Mouse (Mus musculus) heart, embryonic 14.5 days (tissue): Measurements from ENCODE around the gene Prrc2b. TPM values are rescaled to one million over a fixed set of nuclear protein-coding genes. Genes with fewer than 3 reads are reported as not detected.
A peak's percentile ranks its signal among the peaks of the same experiment; 100 is the strongest.

ENCODE experiments used
- ATAC-seq: fragments of 200-750 bp; cut with Nextera tagmentation; 2 replicates; pipeline ENCODE4 v1.8.0; 2017; ENCODE audit warnings: low read depth, moderate TSS enrichment; ENCODE audit not compliant: insufficient number of reproducible peaks, insufficient read depth, low FRiP score
- H3K27ac ChIP-seq, 2 experiments: fragments of 200-500 bp in 1 of 2; fragments of 300-500 bp in 1 of 2; sonication (generic) in 1 of 2; replicated peaks in 1 of 2; 2 replicates each; pipeline ENCODE4 v1.5.1; 2012 to 2014; ENCODE audit warnings: low read depth in 2 of 2, low read length in 2 of 2, control low read depth in 1 of 2, mild to moderate bottlenecking in 1 of 2, mixed read lengths in 1 of 2; ENCODE audit not compliant: control insufficient read depth in 1 of 2, insufficient read depth in 1 of 2
- H3K27me3 ChIP-seq: fragments of 300-500 bp; sonication (generic); 2 replicates; pipeline ENCODE4 v1.6.1; 2014; ENCODE audit warnings: mild to moderate bottlenecking, low read length, control low read depth; ENCODE audit not compliant: control insufficient read depth, insufficient read depth
- H3K36me3 ChIP-seq: fragments of 300-500 bp; sonication (generic); 2 replicates; pipeline ENCODE4 v1.6.1; 2014; ENCODE audit warnings: mild to moderate bottlenecking, control low read depth, low read length, mixed read lengths; ENCODE audit not compliant: control insufficient read depth, insufficient read depth
- H3K4me1 ChIP-seq, 2 experiments: fragments of 200-500 bp in 1 of 2; fragments of 300-500 bp in 1 of 2; sonication (generic) in 1 of 2; 2 replicates each; pipeline ENCODE4 v1.6.1; 2012 to 2014; ENCODE audit warnings: low read length in 2 of 2, control low read depth in 1 of 2, mixed read lengths in 1 of 2; ENCODE audit not compliant: control insufficient read depth in 2 of 2, insufficient read depth in 2 of 2
- H3K4me2 ChIP-seq: fragments of 300-500 bp; sonication (generic); 2 replicates; pipeline ENCODE4 v1.6.1; 2014; ENCODE audit warnings: mild to moderate bottlenecking, low read length
- H3K4me3 ChIP-seq, 2 experiments: fragments of 200-500 bp in 1 of 2; fragments of 300-500 bp in 1 of 2; sonication (generic) in 1 of 2; 2 replicates each; pipeline ENCODE4 v1.5.1; 2012 to 2014; ENCODE audit warnings: low read length in 2 of 2, mild to moderate bottlenecking in 2 of 2, control low read depth in 1 of 2, low read depth in 1 of 2, moderate library complexity in 1 of 2; ENCODE audit not compliant: control insufficient read depth in 1 of 2, insufficient read depth in 1 of 2
- H3K9ac ChIP-seq: fragments of 300-500 bp; sonication (generic); 2 replicates; pipeline ENCODE4 v1.6.1; 2014; ENCODE audit warnings: mild to moderate bottlenecking, low read length
- H3K9me3 ChIP-seq: fragments of 300-500 bp; sonication (generic); 2 replicates; pipeline ENCODE4 v1.6.1; 2016; ENCODE audit warnings: low read length, control low read depth; ENCODE audit not compliant: control insufficient read depth
- WGBS: fragments of 180-500 bp; shearing (Covaris S2); extraction: QIAGEN DNeasy Blood & Tissue Kit; methylation state at CpG from one replicate; pipeline ENCODE4 v1.1.7; 2014; 5-methylcytosine and 5-hydroxymethylcytosine counted together
- polyA plus RNA-seq: library from polyadenylated mRNA; unstranded; fragments of >200 nt; fragmentation: Nextera tagmentation; extraction: Ambion mirVana; gene quantifications from 2 replicates; pipeline ENCODE4 v1.2.1, GENCODE M21; 2014

The Prrc2b gene
- polyA plus RNA-seq, 1 experiment from 2014 or later: 41.8 TPM

- Histone ChIP-seq H3K27ac (no peak overlapping the region), H3K9ac (no peak overlapping the region), H3K27me3 (no peaks in the 10 kb centered on the region), H3K9me3 (no peaks in the 10 kb centered on the region), H3K36me3 (peaks cover 19% of the 10 kb centered on the region), H3K4me3 (no peak overlapping the region), H3K4me2 (no peak overlapping the region), H3K4me1 (peaks cover 0 to 4% of the 10 kb centered on the region in 2 experiments; a peak in 1 of 4 replicates)
- no peak for ATAC-seq
- 76% methylated on average over 2 of the region's 2 CpGs for whole genome bisulfite sequencing
These were observed 38.3 kb upstream of the Prrc2b start for GRCm38 (mm10) chr2:32112548-32112947.

DNA sequence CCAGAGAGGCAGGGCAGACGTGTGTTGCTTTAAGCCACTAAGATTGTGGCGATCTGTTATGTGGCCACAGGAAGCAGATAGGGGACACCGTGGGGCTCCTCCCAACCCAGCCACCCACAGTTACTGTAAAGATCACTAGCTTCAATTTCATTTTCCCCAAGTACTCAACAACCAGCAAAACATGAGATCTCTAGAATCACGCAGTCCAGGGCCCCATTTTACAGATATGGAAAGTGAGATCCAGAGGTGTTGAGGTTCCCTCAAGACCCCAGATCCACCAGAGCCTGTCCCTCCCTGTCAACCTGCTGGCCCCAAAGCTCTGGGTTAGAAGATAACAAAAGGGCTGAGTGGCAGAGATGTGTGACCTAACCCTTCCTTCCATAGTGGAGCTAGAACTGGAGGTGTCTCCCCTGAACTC is 35.0 kb upstream of the Prrc2b start:
- Histone ChIP-seq H3K9ac (no peak overlapping the region), H3K4me3 (no peak overlapping the region), H3K27me3 (no peaks in the 10 kb centered on the region), H3K27ac (no peak overlapping the region), H3K9me3 (no peaks in the 10 kb centered on the region), H3K4me1 (peaks cover 0 to 2% of the 10 kb centered on the region in 2 experiments; a peak in 1 of 4 replicates), H3K4me2 (no peak overlapping the region), H3K36me3 (no peaks in the 10 kb centered on the region)
- 81% methylated on average over 4 of the region's 4 CpGs for WGBS
- no peak for ATAC-seq

- no peak overlapping the region for H3K9ac ChIP-seq
- WGBS: 90% methylated on average over 20 of the region's 20 CpGs
- no peak overlapping the region for H3K27ac ChIP-seq
These were observed 30.8 kb upstream of the Prrc2b start for GRCm38 (mm10) chr2:32119802-32120750.

GRCm38 (mm10) chr2:32121150-32121549 is 29.7 kb upstream of the Prrc2b start:
- Histone ChIP-seq H3K27ac (no peak overlapping the region), H3K36me3 (no peaks in the 10 kb centered on the region), H3K4me1 (peaks cover 3 to 7% of the 10 kb centered on the region in 2 experiments; a peak in 2 of 4 replicates), H3K9ac (no peak overlapping the region; the same call in 1 of the 2 replicates), H3K4me3 (no peak overlapping the region), H3K4me2 (no peak overlapping the region), H3K9me3 (no peaks in the 10 kb centered on the region), H3K27me3 (no peaks in the 10 kb centered on the region)
- 64% methylated on average over 5 of the region's 5 CpGs for WGBS
- no peak for ATAC-seq

More at GRCm38 (mm10) chr2:32119802-32120750, 30.8 kb upstream of the Prrc2b start:
- H3K36me3 ChIP-seq: no peaks in the 10 kb centered on the region
- no peak overlapping the region for H3K4me3 ChIP-seq
- peaks cover 3 to 7% of the 10 kb centered on the region in 2 experiments; a peak in 2 of 4 replicates for H3K4me1 ChIP-seq
- ATAC-seq: no peak
- no peak overlapping the region for H3K4me2 ChIP-seq
- H3K9me3 ChIP-seq: no peaks in the 10 kb centered on the region
- H3K27me3 ChIP-seq: no peaks in the 10 kb centered on the region

GRCm38 (mm10) chr2:32121785-32122184 is 29.1 kb upstream of the Prrc2b start:
- Histone ChIP-seq H3K9ac (no peak overlapping the region), H3K9me3 (no peaks in the 10 kb centered on the region), H3K4me2 (no peak overlapping the region), H3K27ac (no peak overlapping the region), H3K4me3 (no peak overlapping the region), H3K27me3 (no peaks in the 10 kb centered on the region), H3K36me3 (no peaks in the 10 kb centered on the region), H3K4me1 (peaks cover 3 to 7% of the 10 kb centered on the region in 2 experiments; a peak in 2 of 4 replicates)
- ATAC-seq: no peak
- 94% methylated on average over 2 of the region's 2 CpGs for WGBS

DNA sequence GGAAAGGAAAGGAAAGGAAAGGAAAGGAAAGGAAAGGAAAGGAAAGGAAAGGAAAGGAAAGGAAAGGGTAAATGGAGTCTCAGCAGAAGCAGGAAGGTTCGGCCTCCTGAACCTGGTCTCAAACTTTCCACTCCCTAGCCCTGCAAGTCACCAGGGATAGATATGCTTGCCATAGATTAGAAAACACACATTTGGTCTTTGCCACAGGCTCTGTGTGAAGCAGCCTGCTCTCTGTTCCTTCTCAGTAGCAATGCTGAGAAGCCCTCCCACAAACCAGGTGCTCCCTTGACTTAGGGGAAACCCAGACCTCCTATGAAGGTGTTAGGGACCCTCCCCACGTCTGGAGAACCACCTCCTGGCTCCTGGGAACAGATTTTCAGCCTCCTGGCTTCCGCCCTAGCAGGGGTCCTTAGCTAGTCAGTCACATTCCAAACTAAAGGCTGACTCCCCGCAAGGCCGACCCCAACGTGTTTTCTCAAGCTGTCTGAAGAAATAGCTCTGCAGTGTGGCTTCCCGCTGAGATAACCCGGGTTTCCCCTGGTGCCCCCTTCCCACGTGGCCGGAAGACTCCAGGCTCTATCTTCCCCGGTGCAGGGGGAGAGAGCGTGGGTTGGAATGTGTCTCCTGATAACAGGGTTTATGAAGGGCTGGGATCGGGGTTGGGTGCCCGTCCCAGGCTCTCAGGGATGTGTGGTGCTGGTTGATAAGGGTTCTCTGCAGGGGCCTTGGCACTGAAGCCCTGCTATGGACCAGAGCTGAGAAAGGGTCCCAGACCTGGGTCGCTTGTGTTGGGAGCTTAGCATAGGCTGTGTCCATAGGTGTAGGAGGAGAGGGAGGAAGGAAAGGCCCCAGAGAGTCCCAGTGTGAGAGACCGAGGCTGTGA is 23.0 kb upstream of the Prrc2b start:
- 4% methylated on average over 16 of the region's 16 CpGs for WGBS
- Histone ChIP-seq H3K36me3 (no peaks in the 10 kb centered on the region), H3K4me2 (peak overlapping the region; percentile 49), H3K9ac (peak overlapping the region; percentile 53), H3K27ac (peak overlapping the region; percentile 77 to 93), H3K4me3 (peak overlapping the region in 1 of 2 experiments; percentile 9; a peak in 1 of 4 replicates), H3K4me1 (peaks cover 35 to 48% of the 10 kb centered on the region in 2 experiments), H3K27me3 (no peaks in the 10 kb centered on the region), H3K9me3 (no peaks in the 10 kb centered on the region)
- peak; percentile 83 for ATAC-seq

DNA sequence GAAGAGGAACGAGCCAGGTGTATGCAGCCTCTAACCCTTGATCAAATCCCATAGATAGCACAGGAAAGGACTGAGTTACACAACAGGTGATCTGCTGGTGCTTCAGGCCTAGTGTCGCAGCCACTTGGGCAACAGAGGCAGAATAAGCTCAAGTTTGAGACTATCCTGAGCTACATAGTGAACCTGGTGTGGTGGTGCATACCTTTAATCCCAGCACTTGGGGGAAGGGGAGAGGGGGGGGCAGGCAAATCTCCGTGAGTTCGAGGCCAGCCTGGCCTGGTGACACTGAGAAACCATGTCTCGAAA is 22.4 kb upstream of the Prrc2b start:
- no peak for ATAC-seq
- Histone ChIP-seq H3K36me3 (no peaks in the 10 kb centered on the region), H3K4me2 (peak overlapping the region; percentile 49), H3K9ac (peak overlapping the region; percentile 53), H3K4me1 (peaks cover 33 to 48% of the 10 kb centered on the region in 2 experiments), H3K4me3 (no peak overlapping the region), H3K9me3 (no peaks in the 10 kb centered on the region), H3K27me3 (no peaks in the 10 kb centered on the region), H3K27ac (peak overlapping the region; percentile 77 to 93)
- WGBS: 68% methylated on average over 5 of the region's 5 CpGs
